Mouse (Mus musculus) kidney, adult 2 months (tissue): ENCODE measurements around the gene Myl4.

Source experiments
- CTCF ChIP-seq: fragments of 200-500 bp; conservative IDR thresholded peaks from 2 replicates; pipeline ENCODE4 v1.5.1; 2011; ENCODE audit warnings: low read depth, mild to moderate bottlenecking, control low read depth, low read length, moderate library complexity, mixed read lengths; ENCODE audit not compliant: insufficient read depth, insufficient read length
- POLR2A ChIP-seq: fragments of 200-500 bp; IDR thresholded peaks from one replicate; pipeline ENCODE4 v1.6.1; 2011; ENCODE audit warnings: low read depth, low read length, control low read depth

DNA sequence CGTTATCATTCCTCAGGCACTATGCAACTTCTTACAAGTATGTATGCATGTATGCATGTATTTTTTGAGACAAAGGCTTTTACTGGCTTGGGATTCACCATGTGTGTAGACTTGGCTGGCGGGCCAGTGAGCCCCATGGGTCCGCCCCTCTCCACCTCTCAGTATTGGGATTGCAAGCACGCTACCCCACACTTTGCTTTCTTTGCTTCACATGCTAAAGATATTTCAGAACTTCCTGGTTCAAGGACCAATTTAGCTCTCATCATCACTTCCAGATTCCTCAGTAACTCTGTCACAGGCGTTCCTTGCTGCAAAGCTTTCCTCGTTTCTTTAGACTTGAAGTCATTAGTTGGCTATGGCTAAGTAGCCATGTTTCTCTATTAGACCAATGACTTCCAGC lies 15.6 kb downstream of the Myl4 start:
- TF ChIP-seq POLR2A (no peak), CTCF (no peak)
